Mouse (Mus musculus) monocyte, adult 2 months (primary cell): Measurements from ENCODE around the gene Rmnd5b.
"Not testable (repeated sequence)": the region's sequence is repeated elsewhere in the genome, so short reads cannot be mapped to it uniquely, and the experiment has no call there.

Source experiments
- DNase-seq, 2 experiments: peaks; one replicate each; pipeline ENCODE4 v3.0.0; 2022; ENCODE audit warnings: low spot score in 2 of 2, low read depth in 1 of 2

Rmnd5b gene

GRCm38 (mm10) chr11:51635525-51636322 lies at the start of gene Rmnd5b:
TSS of gene Rmnd5b (minus strand) at chr11:51635896.
- peak in 1 of 2 experiments; percentile 73 for DNase-seq

GRCm38 (mm10) chr11:51681976-51682374 lies 46.3 kb upstream of the Rmnd5b start:
- no peak for DNase-seq

GRCm38 (mm10) chr11:51681324-51681975 lies 45.8 kb upstream of the Rmnd5b start:
- DNase-seq, result peak; percentile 54 to 80

GRCm38 (mm10) chr11:51679466-51679865 lies 43.8 kb upstream of the Rmnd5b start:
- DNase-seq, result no peak

GRCm38 (mm10) chr11:51677737-51678418 lies 42.2 kb upstream of the Rmnd5b start:
- peak in 1 of 2 experiments; percentile 37 for DNase-seq

GRCm38 (mm10) chr11:51675386-51675785 lies 39.7 kb upstream of the Rmnd5b start:
- DNase-seq, result no peak

GRCm38 (mm10) chr11:51673291-51673690 lies 37.6 kb upstream of the Rmnd5b start:
- DNase-seq, result no peak

- no peak for DNase-seq
Observed at GRCm38 (mm10) chr11:51671376-51671775, 35.7 kb upstream of the Rmnd5b start.

GRCm38 (mm10) chr11:51670846-51671245 lies 35.1 kb upstream of the Rmnd5b start:
- DNase-seq, result no peak

GRCm38 (mm10) chr11:51664747-51665146 lies 29.1 kb upstream of the Rmnd5b start:
- not testable (repeated sequence) for DNase-seq

GRCm38 (mm10) chr11:51662632-51663031 lies 26.9 kb upstream of the Rmnd5b start:
- DNase-seq, result no peak

GRCm38 (mm10) chr11:51661867-51662365 lies 26.2 kb upstream of the Rmnd5b start:
- no peak for DNase-seq

GRCm38 (mm10) chr11:51658705-51659104 lies 23.0 kb upstream of the Rmnd5b start:
- no peak for DNase-seq

- DNase-seq, result no peak
Observed at GRCm38 (mm10) chr11:51658291-51658690, 22.6 kb upstream of the Rmnd5b start.

- no peak for DNase-seq
Observed at GRCm38 (mm10) chr11:51656798-51657521, 21.3 kb upstream of the Rmnd5b start.

GRCm38 (mm10) chr11:51654891-51655290 lies 19.2 kb upstream of the Rmnd5b start:
- DNase-seq, result no peak

- no peak for DNase-seq
Observed at GRCm38 (mm10) chr11:51653736-51654135, 18.0 kb upstream of the Rmnd5b start.

GRCm38 (mm10) chr11:51652889-51653418 lies 17.3 kb upstream of the Rmnd5b start:
- no peak for DNase-seq

GRCm38 (mm10) chr11:51650691-51651515 lies 15.2 kb upstream of the Rmnd5b start, which contains the start of the genes N4bp3 and D930048N14Rik:
TSS of gene N4bp3 (minus strand) at chr11:51650842.
TSS of gene D930048N14Rik (plus strand) at chr11:51650954.
- peak in 1 of 2 experiments; percentile 38 for DNase-seq

- DNase-seq, result no peak
Observed at GRCm38 (mm10) chr11:51650261-51650660, 14.6 kb upstream of the Rmnd5b start.
